Mouse (Mus musculus): ENCODE results near the gene Clic1.

Clic1 gene

DNA sequence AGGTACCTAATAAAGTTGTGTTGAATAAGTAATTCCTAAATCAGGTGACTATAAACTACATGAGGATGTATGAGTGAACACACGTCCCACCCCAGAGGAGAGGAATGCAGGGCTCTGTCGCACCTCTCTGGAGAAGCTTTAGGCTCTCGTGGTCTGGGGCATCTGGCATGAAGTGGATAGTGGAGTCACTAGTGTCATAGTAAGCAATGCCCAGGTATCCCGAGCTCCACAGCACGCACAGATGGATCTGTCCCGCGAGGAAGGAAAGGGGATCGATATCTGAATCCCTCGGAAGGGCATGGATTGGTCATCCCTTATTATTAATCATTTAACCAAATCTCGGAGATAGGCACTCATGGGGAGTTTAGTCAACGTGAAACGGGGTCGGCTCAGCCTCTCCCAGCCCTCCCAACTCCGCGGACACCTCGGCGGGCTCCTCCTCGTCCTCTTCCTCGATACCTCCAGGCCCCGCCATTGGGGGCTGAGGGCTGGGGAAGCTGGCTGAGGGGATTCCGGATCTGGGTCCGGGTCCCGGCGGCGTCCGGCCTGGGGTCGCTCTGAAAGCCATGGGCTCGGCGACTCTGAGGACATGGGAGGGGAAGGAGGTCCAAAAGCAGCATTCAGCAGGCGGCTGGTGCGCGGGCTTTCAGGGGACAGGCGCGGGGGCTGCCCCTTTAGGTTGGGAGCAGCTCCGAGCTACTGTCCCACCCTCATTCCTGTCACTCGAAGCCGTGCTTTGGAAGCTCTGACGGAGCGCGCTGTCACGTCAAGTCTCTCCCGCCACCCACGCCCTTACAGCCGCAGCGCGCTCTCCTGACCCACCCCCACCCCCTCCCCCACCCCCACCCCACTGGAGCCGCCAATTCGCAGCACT lies 3.7 kb upstream of the Clic1 start:
- DNase-seq (ENCODE audit: low spot score in 2 of 2), result no peak

DNA sequence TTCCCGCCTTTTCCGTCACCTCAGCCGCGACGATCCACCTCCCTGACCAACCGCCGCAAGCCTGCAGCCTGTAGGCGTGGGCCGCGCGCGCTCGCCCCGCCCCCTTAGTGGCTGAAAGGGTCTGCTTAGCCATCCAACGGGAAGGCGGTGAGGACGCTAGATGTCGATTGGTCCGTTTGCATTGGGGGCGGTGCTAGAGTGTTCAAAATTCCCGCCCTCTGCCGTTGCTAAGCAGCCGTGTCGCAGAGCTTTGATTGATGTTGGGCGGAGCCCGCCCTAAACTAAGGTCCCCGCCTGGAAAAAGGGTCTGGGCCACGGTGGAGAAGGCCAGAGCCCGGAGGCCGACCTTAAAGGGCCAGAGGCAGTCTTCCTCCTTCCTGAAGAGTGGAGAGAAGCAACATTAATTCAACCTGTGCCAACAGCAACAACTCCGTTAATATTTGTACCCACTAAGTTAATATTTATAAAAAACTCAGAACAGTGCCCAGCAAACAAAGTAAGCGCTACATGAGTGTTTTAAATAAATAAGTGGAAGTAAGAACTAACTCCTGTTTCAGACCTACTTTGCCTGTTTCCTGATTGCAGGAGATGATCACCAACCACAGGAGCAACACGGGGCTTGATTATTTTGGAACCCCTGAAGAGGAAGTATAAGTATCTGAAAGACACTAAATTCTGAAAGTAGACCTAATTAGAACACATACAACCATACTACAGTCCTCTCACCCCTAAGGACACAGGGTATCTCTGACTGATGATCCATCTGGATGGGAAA lies 2.9 kb upstream of the Clic1 start, which contains the start of gene Msh5:
Gene Msh5, minus strand, starts transcription at position 65 of the 775 bp plus-strand sequence.
- peak; percentile 86 to 92 for DNase-seq (ENCODE audit: low spot score in 2 of 2)

DNA sequence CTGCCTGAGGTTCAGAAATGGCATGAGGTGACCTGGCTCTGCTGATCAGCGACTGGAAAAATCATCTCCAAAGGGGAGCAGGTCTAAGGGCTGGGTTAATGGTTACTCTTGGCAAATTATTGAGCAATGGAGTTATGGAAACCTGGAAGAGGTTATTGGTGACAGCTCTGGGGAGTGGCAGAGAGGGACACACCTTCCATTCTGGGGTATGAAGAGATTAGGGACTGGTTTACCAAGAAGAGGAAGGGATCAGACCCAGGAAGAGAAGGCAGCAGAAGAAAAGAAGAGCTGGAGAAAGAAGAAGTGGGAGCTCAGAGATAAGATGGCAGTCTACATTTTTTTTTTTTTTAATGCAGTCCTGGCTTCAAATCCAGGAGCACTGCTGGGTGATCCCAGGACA lies 2.1 kb upstream of the Clic1 start:
- no peak for DNase-seq (ENCODE audit: low spot score in 2 of 2)

DNA sequence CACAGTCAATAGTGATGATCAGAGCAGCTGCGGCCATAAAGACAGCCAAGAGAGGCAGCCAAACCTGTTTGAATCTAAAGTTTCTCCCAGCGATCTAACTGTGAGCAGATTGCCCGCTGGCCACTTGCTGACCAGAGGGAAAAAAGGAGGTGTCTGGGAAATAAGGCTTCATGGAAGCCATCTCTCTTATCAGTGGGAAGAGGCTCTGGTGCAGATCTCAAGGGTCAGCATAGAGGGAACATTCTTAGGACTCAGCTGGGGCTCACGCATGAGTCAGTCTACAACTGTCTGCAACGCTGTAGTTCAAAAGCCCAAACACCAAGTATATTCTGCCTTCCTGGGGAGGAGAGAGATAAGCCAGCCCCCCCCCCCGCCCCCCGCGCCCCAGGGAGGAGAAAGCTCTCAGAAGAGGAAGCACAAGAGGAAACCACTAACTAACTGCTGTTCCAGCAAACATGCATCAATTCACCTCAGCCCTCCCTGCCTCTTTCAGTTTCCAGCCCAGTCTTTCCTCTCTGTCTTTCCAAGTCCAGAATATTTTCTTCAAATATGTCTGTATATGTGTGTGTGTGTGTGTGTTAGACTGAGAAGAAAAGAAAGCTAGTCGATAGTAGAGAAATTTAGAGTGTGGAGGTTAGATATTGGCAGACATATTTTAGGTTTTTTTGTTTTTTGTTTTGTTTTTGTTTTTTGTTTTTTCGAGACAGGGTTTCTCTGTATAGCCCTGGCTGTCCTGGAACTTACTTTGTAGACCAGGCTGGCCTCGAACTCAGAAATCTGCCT lies 1.4 kb upstream of the Clic1 start:
- no peak for DNase-seq (ENCODE audit: low spot score in 2 of 2)

DNA sequence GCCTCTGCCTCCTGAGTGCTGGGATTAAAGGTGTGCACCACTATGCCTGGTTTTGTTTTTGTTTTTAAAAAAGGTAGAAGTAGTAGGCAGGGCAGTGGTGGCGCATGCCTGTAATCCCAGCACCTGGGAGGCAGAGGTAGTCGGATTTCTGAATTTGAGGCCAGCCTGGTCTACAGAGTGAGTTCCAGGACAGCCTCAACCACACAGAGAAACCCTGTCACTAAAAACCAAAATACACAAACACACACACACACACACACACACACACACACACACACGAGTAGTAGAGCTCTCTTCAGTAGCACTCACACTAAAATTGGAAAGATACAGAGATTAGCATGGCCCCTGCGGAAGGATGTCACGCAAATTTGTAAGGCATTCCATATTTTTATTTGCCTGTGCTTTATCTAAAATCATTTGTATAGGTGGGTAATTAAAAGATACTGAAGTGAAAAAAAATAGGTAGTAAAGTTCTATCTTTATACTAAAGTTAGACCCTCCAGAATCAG lies 780 bp upstream of the Clic1 start:
- no peak for DNase-seq (ENCODE audit: low spot score in 2 of 2)

DNA sequence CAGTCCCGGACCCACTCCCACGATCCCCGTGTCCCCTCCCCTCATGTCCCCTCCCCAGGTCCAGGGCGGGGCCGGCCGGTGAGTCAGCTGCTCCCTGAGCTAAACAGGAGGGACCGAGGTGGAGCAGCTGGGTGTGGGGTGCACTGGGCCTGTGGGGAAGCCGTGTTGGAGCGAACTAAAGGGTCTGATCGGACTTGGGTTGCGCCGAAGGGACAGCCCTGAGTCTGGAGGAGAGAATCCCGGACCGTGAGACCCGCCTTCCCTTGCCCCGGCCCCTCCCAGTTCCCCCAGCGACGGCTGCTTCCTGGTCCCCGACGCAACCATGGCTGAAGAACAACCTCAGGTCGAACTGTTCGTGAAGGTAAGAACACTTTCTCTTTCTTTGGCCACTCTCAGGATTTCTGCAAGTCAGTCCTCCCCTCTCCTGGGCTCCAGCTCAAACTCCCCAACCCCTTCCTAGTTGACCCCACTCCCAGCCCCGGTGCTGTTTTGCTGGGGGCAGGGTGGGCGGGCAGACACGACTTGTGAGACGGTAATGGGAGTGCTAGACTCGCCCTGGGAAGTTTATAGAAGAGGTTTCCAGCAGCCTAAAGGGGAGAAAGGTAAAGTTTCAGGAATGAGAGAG lies 472 bp downstream of the Clic1 start:
- no peak for DNase-seq (ENCODE audit: low spot score in 2 of 2)

DNA sequence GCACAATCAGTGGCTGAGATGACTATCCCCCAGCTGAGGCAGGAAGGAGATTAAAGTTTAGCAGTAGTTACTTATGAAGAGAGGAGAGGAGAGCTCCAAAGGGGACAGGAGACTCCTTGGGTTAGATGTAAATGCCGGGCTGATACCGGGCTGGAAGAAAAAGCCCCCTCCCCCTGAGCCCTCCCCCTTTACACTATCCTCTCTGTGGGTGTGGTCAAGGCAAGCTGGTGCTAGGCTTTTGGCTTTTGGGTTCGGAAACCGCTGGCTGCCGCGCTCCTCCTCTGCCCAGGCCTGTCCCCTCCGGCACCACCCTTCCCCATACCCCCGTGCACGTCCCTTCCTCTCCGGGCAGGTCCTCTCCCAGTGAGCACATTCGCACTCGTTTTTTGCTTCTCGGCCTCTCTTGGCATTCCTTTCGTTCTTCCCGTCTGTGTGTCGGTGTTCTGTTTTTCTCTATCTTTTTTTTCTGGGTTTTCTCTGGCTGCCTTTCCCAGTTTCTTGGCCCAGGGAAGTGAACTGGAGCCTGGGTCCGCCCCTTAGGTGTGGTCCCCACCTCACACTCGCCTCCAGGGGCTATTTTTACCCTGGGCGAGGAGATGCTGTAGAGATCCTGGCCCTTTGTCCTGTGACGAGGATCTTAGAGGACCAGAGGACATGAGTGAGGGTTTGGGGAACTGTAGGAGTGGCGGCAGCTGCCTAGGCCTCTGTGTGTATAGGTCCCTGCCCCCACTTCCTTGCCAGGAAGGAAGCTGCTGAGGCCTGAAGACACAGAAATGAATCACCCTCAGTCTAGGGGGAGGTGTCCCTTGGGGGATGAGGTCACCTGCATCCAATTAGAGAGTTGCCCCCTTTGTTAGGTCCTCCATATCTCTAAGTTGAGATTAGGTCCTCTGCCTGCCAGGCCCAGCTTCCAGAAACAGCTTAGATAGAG lies 1.7 kb downstream of the Clic1 start:
- no peak for DNase-seq (ENCODE audit: low spot score in 2 of 2)

DNA sequence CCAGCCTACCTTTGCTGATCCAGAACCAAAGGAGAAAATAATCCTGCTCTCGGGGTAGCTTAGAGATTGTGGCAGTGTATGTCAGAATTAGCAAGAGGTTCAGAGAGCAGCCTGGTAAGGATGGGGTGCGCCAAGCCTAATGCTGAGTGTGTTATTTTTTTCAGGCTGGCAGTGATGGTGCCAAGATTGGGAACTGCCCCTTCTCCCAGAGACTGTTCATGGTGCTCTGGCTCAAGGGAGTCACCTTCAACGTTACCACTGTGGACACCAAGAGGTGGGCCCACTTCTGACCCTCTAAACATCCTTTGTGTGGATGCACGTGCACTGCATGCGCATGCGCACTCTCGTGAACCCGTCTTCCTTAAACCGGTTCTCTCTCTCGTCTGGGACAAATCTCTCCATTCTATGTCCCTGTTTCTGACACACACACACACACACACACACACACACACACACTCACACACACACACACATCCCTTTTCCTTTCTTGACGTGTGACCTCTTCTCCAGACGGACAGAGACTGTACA lies 2.6 kb downstream of the Clic1 start:
- DNase-seq (ENCODE audit: low spot score in 2 of 2), result no peak

DNA sequence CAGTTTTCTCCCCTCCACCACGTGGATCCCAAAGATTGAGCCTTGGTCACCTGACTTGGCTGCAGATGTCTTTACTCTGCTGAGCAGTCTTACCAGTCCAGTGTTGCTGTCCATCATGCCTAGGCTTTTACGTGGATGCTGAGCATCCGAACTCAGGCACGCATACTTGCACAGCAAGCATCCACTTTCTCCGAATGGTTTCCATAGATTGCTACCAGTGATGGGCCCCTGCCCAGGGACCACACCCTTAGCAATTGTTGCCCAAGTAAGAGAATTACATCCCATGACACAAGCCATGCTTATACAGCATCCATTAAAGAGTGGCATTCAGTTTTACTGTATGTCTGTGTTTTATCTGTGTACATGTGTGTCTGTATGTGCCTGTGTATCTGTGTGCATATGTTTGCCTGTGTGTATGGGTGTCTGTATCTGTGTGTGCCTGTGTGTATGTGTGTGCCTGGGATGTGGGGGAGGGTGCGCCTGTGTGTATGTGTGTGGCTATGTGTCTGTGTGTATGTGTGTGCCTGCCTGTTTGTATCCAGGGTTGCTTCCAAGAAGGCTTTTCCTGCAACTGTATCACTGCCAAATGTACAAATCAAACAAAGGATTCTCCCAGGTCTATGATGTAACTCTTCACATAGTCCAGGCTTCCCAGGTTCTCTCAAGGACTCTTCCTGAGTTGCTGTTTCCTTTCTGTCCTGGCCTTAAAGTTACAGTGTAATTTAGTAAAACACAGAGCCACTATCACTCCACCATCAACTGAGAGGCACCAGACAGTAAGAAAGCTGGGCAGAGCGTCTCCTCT lies 6.1 kb downstream of the Clic1 start:
- DNase-seq (ENCODE audit: low spot score in 2 of 2), result no peak

DNA sequence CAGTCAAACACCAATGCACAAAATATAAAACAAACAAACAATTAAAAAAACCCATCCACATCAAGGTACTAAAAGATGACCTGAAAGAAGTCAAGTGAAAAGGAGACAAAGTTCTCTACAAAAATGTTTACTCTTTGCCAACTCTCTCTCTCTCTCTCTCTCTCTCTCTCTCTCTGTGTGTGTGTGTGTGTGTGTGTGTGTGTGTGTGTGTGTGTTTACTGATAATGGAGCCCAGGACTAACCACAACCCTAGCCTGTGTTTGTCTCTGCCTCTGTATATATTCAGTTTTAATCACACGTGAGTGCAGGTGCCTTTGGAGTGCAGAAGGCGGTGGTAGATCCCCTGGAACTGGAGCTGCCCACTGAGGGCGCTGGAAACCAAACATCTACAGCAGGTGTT lies 7.3 kb downstream of the Clic1 start:
- DNase-seq (ENCODE audit: low spot score in 2 of 2), result no peak

DNA sequence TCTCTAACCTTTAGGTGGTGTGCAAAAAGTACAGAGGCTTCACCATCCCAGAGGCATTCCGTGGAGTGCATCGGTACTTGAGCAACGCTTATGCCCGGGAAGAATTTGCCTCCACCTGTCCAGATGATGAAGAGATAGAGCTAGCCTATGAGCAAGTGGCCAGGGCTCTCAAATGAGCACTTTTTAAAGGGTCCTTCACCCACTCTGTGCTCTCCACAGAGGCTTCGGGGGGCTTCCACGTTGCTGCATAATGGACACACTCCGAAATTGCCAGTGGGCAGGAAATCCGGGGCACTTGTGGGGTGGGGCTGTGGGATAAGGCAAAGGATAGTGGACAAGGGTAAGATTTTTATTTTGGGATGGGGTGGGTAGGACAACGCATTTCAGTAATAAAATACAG lies 8.6 kb downstream of the Clic1 start:
- no peak for DNase-seq (ENCODE audit: low spot score in 2 of 2)

DNA sequence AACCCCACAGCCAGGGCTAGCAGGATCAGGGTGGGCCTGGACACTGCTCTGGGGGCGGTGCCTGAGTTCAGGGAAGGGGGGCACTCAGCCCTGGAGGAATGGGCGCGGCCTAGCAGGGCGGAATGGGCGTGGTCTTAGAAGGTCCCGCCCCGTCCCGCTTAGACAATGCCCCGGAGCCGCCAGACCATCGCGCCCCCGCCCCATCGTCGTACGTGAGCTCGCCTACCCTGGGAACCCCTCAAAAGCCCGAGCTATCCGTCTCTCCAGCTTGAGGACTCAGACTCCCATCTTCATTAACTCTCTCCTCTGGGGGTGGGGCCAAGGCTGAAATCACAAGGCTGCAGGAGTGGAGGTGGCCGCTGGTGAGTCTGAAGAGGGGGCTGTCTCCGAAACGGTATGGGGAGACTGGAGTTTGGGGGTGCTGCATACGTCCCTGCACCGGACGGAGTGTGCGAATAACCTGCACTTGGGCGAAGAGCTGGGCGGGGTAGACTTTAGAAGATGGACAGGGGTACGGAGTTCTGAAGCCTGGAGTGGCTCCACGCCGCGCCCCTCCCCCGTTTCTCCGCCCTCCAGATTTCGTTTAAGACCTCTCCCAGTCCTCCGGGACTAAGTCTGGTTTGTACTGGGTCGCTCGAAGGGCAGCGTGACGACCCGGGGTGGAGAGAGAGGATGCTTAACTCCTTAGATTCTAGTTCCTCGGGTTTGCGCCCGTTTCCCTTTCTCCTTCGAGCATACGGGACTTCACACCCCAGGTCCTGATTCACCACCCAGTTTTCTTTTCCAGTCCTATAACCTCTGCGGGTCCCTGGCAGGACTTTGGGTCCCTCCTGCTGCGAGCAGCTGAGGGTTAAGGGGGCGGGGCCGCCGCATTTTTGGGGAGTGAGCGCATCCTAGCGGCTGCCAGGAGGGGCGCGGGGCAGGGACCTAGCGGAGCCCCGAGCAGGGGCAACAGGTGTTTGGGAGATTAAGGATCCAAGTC lies 9.4 kb downstream of the Clic1 start, which contains the start of gene Ddah2:
Gene Ddah2, plus strand, starts transcription at position 125 of the 982 bp plus-strand sequence.
- peak; percentile 51 to 60 for DNase-seq (ENCODE audit: low spot score in 2 of 2)

DNA sequence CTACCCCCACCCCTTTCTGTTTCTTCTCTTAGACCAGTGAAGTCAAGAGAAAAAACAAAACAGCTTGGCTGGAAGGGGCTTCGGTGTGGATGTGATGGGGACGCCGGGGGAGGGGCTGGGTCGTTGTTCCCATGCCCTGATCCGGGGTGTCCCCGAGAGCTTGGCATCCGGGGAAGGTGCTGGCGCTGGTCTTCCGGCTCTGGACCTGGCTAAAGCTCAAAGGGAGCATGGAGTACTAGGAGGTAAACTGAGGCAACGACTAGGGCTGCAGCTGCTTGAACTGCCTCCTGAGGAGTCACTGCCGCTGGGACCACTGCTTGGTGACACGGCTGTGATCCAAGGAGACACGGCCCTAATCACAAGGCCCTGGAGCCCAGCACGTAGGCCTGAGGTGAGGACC lies 10.3 kb downstream of the Clic1 start:
- no peak for DNase-seq (ENCODE audit: low spot score in 2 of 2)

DNA sequence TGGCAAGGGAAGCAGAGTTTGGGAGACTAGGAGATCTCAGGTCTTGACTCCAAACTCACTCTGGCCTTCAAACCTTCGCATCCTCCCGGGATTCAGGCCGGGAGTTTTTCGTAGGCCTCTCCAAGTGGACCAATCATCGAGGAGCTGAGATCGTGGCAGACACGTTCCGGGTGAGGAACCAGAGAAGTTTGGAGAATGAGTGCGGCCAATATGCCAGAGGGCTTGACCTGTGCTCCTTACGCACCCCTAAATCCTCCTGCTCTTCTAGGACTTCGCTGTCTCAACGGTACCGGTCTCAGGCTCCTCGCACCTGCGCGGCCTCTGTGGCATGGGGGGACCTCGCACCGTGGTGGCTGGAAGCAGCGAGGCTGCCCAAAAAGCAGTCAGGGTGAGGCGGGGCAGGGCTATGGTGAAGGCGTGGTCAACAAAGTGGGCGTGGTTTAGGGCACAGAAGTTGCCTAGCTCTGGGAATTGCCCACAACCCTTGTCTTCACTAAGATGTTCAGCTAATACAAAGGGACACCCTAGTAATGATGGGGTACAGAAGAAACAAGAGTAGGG lies 11.1 kb downstream of the Clic1 start:
- DNase-seq (ENCODE audit: low spot score in 2 of 2), result no peak

DNA sequence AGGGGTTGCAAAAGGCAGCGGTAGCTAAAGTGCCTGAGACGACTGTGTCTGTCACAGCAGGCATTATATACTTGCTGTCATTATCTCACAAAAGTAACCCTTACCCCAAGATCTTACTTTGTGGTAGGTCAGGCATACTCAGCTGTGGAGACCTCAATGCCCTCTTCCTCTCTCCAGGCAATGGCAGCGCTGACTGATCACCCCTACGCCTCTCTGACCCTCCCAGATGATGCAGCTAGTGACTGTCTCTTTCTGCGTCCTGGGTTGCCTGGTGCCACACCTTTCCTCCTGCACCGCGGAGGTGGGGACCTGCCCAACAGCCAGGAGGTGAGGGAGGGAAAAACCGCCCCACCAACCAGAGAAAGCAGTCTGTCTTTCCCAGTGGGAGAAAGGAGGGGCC lies 11.5 kb downstream of the Clic1 start:
- no peak for DNase-seq (ENCODE audit: low spot score in 2 of 2)

DNA sequence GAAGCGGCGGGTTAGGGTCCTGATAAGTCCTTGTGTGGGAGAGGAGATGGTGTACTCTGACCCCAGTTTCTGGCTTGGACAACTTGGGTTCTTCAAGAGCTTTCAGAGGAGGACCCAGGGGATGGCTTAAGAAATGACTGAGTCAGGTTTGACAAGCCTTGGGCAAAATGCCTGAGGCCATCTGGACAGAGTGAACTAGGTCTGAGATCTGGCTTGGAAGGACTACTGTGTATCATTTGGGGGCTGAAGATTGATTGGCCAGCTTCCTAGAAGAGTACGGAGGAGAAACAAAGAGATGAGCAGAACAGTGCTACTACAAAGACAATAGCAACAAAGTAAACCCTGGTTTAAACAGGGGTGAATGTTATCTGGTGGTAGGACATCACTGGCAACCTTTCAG lies 13.7 kb downstream of the Clic1 start:
- no peak for DNase-seq (ENCODE audit: low spot score in 2 of 2)

DNA sequence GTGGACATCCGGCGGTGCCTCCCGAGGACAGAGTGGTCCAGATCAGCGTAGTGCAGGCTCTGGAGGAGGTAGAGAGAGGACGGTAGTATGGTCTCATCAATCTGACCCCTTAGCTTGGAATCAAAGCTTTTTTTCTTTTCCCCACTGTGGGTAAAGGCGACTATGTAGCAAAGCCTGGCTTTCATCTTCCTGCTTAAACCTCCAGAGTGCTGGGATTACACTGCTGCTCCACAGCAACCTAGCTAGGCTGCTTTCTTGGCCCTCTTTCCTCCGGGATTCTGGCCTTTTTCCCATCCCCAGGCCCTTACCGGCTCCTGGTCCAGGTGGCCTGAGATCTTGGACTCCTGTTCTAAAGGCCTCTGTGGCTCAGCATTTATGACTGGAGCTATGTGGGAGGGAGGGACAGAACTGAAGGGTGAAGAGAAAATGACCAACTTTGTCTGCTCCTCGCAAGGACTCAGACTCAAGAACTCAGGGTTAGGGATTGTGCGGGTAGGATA lies 14.7 kb downstream of the Clic1 start:
- DNase-seq (ENCODE audit: low spot score in 2 of 2), result no peak
